Mouse (Mus musculus): ENCODE data around the gene Ssr2. TPM values are rescaled to one million over a fixed set of nuclear protein-coding genes. Genes with fewer than 3 reads are reported as not detected.

Gene Ssr2
- polyA plus RNA-seq, 1 experiment from 2014 or later: 294 TPM

DNA sequence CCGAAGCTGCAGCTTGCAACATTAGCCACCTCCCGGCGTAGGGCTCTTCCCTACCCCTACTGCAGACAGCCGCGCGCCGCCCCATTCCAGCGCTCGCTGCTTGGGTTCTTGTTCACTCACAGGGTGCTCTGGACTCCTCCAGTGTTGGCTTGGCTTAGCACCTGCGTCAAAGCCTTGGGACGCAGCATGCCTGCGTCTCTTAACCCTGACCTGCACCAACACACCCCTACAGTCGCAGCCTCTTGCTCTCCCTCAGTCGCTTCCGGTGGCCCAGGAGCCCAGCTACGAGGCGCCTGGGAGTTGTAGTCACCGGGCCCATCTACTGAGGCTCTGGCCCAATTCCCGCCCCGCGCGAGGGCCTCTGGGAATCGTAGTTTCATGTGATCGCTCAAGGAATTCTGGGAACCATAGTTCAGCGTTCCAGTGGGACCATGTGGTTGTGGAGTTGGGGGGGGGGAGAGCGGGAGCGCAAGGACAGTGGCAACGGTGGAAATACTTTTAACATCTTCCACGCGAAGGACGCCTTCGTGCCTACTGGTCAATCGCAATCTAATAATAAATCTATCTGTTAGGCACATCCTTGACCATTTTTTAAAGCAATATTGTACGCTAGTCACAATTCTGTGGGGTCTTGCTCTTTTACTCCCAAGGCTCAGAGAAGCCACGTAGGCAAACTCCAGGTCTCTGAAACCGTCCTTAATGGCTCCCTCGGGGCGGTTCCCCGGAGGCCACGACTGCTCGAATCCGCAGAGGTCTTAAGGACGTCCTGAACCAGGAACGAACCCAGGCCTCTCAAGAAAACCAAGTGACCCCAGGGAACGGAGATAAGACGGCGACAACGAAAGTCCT lies 22.8 kb upstream of the Ssr2 start, which contains the start of gene Lamtor2:
Lamtor2 (minus strand) TSS at position 399 of the 849 bp plus-strand sequence.
- peak within 1 kb of the TSS; percentile 88 for H3K4me2 ChIP-seq (ENCODE audit: low read length)
- H3K36me3 ChIP-seq (ENCODE audit: insufficient read depth, low read length): peaks cover 13% of the 10 kb centered on the region
- TF ChIP-seq CTCF (IDR thresholded peaks at IDR 0.05; ENCODE audit: low read depth): no peak
- peak within 1 kb of the TSS; percentile 89 for H3K9ac ChIP-seq (ENCODE audit: low read depth, low read length)
- peak; percentile 86 for ATAC-seq (replicated peaks; ENCODE audit: low FRiP score, low read depth)
- no peaks in the 10 kb centered on the region for H3K9me3 ChIP-seq (replicated peaks; ENCODE audit: low read length)
- peak; percentile 99 for DNase-seq (ENCODE audit: low spot score)
- H3K4me3 ChIP-seq (replicated peaks; ENCODE audit: low read depth, low read length): peak within 1 kb of the TSS; percentile 90
- no peaks in the 10 kb centered on the region for H3K27me3 ChIP-seq (ENCODE audit: insufficient read depth, low read length)
- under 1% methylated on average over 48 of the region's 48 CpGs for WGBS
- H3K4me1 ChIP-seq (replicated peaks; ENCODE audit: insufficient read depth, low read length): peaks cover 20% of the 10 kb centered on the region
- peak within 1 kb of the TSS; percentile 96 for H3K27ac ChIP-seq

DNA sequence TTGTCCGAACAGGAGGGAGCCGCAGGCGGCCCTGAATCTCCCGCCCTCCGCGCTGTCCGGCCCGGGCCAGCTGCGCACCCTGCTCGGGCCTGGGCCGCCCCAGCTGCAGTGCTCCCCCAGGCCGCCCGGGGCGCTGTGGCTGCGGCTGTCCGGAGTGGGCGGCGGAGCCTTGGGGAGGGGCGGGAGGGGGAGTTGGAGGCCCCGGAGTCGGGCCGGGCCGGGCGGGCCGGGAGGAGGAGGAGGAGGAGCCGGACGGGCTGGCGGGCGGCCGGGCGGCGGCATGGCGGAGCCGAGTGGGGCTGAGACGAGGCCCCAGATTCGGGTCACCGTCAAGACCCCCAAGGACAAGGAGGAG lies 22.2 kb upstream of the Ssr2 start, which contains the start of gene Ubqln4:
Ubqln4 (plus strand) TSS at position 234 of the 355 bp plus-strand sequence.
- H3K4me3 ChIP-seq (replicated peaks; ENCODE audit: low read depth, low read length): peak within 1 kb of the TSS; percentile 90

DNA sequence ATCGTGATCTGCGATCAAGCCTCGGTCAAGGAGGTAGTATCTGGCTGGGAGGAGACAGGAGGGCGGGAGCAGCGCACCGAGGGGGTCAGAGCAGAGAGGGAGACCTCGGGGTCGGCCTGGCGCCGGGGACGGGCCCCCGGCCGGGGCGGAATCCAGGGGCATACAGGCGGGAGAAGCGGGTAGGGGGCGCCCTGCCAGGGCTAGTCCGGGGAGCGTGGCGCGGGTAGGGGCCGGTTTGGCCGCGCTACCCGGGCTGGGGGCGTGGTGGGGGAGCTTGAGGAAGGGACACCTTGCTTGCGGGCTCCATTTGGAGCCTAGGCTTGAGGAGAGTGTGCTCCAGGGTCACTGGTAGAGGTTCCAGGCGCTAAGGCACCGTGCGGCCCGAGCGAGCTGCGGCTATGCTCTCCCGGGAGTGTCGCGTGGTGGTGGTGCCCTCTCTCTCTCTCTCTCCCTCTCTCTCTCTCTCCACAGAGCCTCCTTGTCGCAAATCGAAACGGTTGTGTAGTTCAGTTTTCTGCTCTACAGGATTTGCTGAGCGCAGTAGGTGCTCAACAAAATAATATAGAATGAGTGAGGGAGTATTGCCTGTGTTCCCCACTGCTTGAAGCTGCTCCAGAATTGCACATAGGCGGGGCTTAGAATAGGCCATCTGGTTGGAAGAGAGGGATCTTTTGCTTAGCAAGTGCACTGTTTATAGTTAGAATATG lies 21.6 kb upstream of the Ssr2 start:
- WGBS: under 1% methylated on average over 38 of the region's 41 CpGs
- Histone ChIP-seq H3K4me3 (replicated peaks; ENCODE audit: low read depth, low read length) (peak overlapping the region; percentile 90), H3K9me3 (replicated peaks; ENCODE audit: low read length) (no peaks in the 10 kb centered on the region), H3K4me2 (ENCODE audit: low read length) (peak overlapping the region; percentile 88), H3K27ac (peak overlapping the region; percentile 96), H3K9ac (ENCODE audit: low read depth, low read length) (peak overlapping the region; percentile 89), H3K36me3 (ENCODE audit: insufficient read depth, low read length) (peaks cover 22% of the 10 kb centered on the region), H3K27me3 (ENCODE audit: insufficient read depth, low read length) (no peaks in the 10 kb centered on the region), H3K4me1 (replicated peaks; ENCODE audit: insufficient read depth, low read length) (peaks cover 20% of the 10 kb centered on the region)
- DNase-seq (ENCODE audit: low spot score): peak; percentile 58
- no peak for TF ChIP-seq CTCF (IDR thresholded peaks at IDR 0.05; ENCODE audit: low read depth)
- peak; percentile 22 for ATAC-seq (replicated peaks; ENCODE audit: low FRiP score, low read depth)

More for the DNA sequence above, 22.2 kb upstream of the Ssr2 start, which contains the start of gene Ubqln4:
- Histone ChIP-seq H3K27me3 (ENCODE audit: insufficient read depth, low read length) (no peaks in the 10 kb centered on the region), H3K4me1 (replicated peaks; ENCODE audit: insufficient read depth, low read length) (peaks cover 20% of the 10 kb centered on the region), H3K9me3 (replicated peaks; ENCODE audit: low read length) (no peaks in the 10 kb centered on the region), H3K9ac (ENCODE audit: low read depth, low read length) (peak within 1 kb of the TSS; percentile 89), H3K27ac (peak within 1 kb of the TSS; percentile 96), H3K4me2 (ENCODE audit: low read length) (peak within 1 kb of the TSS; percentile 88), H3K36me3 (ENCODE audit: insufficient read depth, low read length) (peaks cover 17% of the 10 kb centered on the region)
- peak; percentile 73 for TF ChIP-seq CTCF (IDR thresholded peaks at IDR 0.05; ENCODE audit: low read depth)
- ATAC-seq (replicated peaks; ENCODE audit: low FRiP score, low read depth): peak; percentile 90
- WGBS: 0% methylated on average over 34 of the region's 37 CpGs
- peak; percentile 91 for DNase-seq (ENCODE audit: low spot score)

DNA sequence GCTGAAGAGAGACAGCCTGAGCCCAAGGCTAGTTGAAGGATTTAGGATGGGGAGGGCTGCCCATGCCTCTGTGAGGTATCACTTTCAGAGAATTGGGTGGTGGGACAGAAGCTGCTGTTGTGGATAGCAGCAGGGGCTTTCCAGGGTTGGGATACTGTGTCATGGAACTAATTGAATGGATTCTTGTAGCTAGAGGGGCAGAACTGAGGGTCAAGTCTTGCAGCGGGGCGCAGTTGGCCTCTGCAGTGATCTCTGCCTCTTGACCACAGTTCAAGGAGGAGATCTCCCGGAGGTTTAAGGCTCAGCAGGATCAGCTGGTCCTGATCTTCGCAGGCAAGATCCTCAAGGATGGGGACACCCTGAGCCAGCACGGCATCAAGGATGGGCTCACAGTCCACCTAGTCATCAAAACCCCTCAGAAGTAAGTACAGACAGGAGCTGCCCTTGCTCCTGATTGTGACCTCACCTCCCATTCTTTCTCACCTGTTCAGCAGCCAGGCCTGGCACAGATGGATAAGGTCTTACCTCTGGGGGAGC lies 20.5 kb upstream of the Ssr2 start:
- H3K4me2 ChIP-seq (ENCODE audit: low read length): peak overlapping the region; percentile 88
- H3K4me1 ChIP-seq (replicated peaks; ENCODE audit: insufficient read depth, low read length): peaks cover 20% of the 10 kb centered on the region
- DNase-seq (ENCODE audit: low spot score) (no peak), ATAC-seq (replicated peaks; ENCODE audit: low FRiP score, low read depth) (no peak)
- no peak overlapping the region for H3K9ac ChIP-seq (ENCODE audit: low read depth, low read length)
- H3K27me3 ChIP-seq (ENCODE audit: insufficient read depth, low read length): no peaks in the 10 kb centered on the region
- no peak overlapping the region for H3K4me3 ChIP-seq (replicated peaks; ENCODE audit: low read depth, low read length)
- no peaks in the 10 kb centered on the region for H3K9me3 ChIP-seq (replicated peaks; ENCODE audit: low read length)
- peaks cover 33% of the 10 kb centered on the region for H3K36me3 ChIP-seq (ENCODE audit: insufficient read depth, low read length)
- no peak for TF ChIP-seq CTCF (IDR thresholded peaks at IDR 0.05; ENCODE audit: low read depth)
- WGBS: 74% methylated on average over 5 of the region's 5 CpGs
- no peak overlapping the region for H3K27ac ChIP-seq

DNA sequence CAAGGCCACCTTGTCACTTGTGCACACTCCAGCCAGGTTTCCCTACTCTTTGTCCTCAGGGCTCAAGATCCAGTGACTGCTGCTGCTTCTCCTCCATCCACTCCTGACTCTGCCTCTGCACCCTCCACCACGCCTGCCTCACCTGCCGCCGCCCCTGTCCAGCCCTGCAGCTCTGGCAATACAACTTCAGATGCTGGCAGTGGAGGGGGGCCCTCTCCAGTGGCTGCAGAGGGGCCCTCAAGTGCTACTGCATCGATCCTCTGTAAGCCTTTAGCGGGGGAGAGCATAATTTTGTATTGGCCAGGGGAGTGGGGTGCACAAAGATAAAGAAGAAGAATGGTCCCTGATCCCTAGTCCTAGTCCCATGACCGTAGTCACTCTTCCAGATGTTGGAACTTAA lies 19.9 kb upstream of the Ssr2 start:
- ATAC-seq (replicated peaks; ENCODE audit: low FRiP score, low read depth) (no peak), DNase-seq (ENCODE audit: low spot score) (no peak)
- H3K27me3 ChIP-seq (ENCODE audit: insufficient read depth, low read length): no peaks in the 10 kb centered on the region
- H3K4me2 ChIP-seq (ENCODE audit: low read length): no peak overlapping the region
- H3K36me3 ChIP-seq (ENCODE audit: insufficient read depth, low read length): peaks cover 34% of the 10 kb centered on the region
- no peak overlapping the region for H3K9ac ChIP-seq (ENCODE audit: low read depth, low read length)
- H3K4me3 ChIP-seq (replicated peaks; ENCODE audit: low read depth, low read length): no peak overlapping the region
- no peak overlapping the region for H3K27ac ChIP-seq
- no peak for TF ChIP-seq CTCF (IDR thresholded peaks at IDR 0.05; ENCODE audit: low read depth)
- peaks cover 20% of the 10 kb centered on the region for H3K4me1 ChIP-seq (replicated peaks; ENCODE audit: insufficient read depth, low read length)
- H3K9me3 ChIP-seq (replicated peaks; ENCODE audit: low read length): no peaks in the 10 kb centered on the region
- 94% methylated on average over 6 of the region's 6 CpGs for WGBS

DNA sequence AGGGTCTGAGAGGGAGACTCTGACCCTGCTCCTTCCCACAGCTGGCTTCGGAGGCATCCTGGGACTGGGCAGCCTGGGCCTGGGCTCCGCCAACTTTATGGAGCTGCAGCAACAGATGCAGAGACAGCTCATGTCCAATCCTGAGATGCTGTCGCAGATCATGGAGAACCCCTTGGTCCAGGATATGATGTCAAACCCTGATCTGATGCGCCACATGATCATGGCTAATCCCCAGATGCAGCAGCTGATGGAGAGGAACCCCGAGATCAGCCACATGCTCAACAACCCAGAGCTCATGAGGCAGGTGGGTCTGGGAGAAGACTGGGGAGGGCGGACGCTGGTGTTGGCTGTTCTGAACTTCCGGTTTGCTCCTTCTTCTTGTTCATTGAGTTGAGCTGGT lies 19.1 kb upstream of the Ssr2 start:
- Histone ChIP-seq H3K27me3 (ENCODE audit: insufficient read depth, low read length) (no peaks in the 10 kb centered on the region), H3K4me1 (replicated peaks; ENCODE audit: insufficient read depth, low read length) (peaks cover 16% of the 10 kb centered on the region), H3K4me3 (replicated peaks; ENCODE audit: low read depth, low read length) (no peak overlapping the region), H3K27ac (no peak overlapping the region), H3K9me3 (replicated peaks; ENCODE audit: low read length) (no peaks in the 10 kb centered on the region), H3K9ac (ENCODE audit: low read depth, low read length) (no peak overlapping the region), H3K36me3 (ENCODE audit: insufficient read depth, low read length) (peaks cover 34% of the 10 kb centered on the region), H3K4me2 (ENCODE audit: low read length) (no peak overlapping the region)
- no peak for TF ChIP-seq CTCF (IDR thresholded peaks at IDR 0.05; ENCODE audit: low read depth)
- ATAC-seq (replicated peaks; ENCODE audit: low FRiP score, low read depth): no peak
- no peak for DNase-seq (ENCODE audit: low spot score)
- WGBS: 86% methylated on average over 8 of the region's 8 CpGs
